Mouse (Mus musculus): ENCODE data around the gene Atp5s.
A peak's percentile ranks its signal among the peaks of the same experiment; 100 is the strongest.

The Atp5s gene

DNA sequence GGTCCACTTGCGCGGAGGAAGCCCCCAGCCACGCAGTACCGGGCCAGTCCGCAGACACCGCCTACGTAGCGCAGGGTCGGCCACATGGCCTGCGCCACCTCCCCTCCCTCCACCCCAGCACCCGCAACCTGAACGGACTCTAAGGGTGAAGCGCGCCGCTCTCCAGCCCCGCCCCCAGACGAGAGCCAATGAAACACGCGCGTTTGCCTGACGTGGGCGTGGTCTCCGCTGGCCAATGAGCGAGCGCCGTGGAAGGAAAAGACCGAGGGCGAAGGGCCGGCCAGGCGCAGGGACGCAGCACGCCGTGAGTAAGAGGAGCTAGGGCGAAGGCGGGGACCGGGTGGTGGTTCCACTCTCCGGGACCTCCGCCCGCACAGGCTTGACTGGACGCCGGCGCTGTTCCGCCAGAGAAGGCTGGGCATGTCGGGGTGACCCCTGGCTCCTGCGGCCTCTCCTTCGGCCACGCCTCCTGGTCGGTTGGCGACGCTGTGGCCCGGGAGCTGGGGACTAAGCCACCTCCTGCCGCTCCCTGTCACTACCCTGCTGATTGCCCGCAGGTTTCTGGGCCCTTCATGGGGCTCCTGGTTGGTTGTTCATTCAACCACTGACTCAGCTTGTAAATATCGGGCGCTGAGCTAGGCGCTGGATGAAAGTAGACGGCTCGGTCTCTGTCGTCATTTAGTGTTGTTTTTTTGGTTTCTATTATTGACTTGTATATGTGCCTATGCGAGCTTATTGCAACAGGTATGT, at the start of gene Atp5s, which contains the start of gene L2hgdh:
TSS of gene Atp5s (plus strand) at position 240 of the 750 bp plus-strand sequence.
TSS of gene L2hgdh (minus strand) at position 163 of the 750 bp plus-strand sequence.
- DNase-seq, result peak; percentile 96

GRCm38 (mm10) chr12:69676157-69676556, 48.6 kb upstream of the Atp5s start:
- no peak for DNase-seq

DNA sequence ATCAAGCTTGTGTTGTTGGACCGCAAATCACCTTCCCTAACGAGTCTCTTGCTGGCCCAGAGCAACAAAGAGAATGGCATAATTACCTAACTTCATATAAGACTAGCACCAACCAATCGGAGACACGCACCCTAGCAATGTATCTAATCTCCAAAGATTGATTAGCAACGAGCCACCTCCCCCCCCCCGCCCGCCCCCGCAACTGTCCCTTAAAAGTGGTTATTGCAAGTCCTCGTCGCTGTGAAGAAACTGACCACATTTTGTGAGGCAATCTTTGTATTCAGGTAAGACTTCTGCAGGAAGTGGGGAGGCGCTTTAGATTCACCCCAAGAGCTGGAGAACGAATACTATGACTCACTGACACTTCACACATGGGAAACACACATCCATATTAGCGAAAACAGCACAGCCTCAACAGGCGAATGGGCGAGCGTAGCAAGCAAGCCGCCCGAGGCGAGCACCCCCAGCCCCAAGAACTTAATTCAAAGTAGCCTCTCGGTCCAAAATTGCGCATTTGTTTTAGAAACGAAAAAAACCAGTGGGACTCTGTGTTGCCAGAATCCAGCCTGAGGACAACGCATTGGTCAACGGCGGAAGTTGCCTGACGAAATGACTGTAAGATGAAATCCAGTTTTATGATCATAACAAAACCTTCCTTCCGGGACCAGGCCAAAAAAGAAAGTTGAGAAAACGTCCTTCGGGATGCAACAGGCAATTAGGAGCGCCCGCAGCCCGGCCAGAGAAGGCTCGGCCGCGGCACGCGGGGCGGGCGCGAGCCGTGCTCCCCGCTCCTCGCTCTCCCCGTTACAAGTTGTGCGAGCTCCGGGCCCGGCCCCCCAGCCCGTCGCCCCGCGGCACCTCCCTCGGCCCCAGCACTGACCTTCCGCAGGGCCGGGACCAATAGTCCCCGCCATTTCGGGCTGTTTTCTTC, 43.9 kb upstream of the Atp5s start:
- DNase-seq, result peak; percentile 48

DNA sequence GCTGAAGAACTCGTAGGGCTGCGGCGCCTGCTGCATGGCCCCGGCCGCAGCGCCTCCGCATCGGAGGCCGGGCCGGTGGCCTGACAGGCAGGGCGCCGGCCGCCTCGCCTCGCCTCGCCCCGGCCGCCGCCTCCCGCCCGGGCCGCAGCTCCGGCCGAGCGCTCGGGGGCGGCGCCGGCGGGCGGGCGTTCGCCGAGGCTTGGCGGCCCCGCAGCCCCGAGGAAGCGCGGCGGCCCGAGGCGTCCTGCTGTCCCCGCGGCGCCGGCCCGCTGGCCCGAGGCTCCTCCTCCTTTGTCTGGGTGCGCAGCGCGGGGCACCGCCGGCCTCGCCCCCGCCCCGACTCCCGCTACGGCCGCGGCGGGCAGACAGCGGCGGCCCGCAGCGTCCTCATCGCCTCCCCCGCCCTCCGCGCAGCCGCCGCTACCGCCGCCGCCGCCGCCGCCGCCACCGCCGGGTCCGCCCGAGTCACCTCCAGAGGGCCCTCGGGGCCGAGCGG, 43.1 kb upstream of the Atp5s start, which contains the start of gene Sos2:
TSS of gene Sos2 (minus strand) at position 287 of the 496 bp plus-strand sequence.
- DNase-seq, result peak; percentile 63

DNA sequence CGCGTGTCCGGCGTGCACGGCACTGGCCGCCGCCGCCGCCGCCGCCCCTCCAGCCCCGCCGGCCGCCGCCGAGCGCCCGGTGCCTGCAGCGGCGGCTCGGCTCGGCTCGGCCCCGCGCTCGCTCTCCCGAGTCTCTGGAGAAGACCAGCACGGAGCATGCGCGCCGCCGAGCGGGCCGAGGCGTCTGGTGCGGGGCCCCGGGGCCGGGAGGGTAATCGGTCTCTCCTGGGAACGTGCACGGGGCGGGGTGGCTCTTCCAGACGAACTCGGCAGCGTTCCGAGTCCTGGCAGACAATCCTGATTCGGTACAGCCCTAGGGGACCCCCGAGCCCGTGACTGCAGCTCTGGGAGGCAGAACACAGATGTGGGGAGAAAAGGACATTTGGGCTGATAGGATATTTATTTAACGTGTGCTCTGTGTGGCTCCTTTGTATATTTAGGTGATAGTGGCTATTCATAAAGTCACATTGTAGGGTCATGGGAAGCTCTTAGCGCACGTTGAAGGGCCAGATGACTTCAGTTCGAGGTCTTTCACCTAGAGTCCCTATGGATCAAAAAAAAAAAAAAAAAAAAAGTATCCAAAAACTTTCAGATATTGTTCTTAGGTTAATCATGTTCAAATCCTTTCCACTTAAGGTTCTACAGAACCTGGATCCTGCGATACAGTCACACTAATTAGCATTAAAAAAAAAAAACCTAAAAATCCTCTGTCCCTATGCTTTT, 42.5 kb upstream of the Atp5s start:
- peak; percentile 86 for DNase-seq

DNA sequence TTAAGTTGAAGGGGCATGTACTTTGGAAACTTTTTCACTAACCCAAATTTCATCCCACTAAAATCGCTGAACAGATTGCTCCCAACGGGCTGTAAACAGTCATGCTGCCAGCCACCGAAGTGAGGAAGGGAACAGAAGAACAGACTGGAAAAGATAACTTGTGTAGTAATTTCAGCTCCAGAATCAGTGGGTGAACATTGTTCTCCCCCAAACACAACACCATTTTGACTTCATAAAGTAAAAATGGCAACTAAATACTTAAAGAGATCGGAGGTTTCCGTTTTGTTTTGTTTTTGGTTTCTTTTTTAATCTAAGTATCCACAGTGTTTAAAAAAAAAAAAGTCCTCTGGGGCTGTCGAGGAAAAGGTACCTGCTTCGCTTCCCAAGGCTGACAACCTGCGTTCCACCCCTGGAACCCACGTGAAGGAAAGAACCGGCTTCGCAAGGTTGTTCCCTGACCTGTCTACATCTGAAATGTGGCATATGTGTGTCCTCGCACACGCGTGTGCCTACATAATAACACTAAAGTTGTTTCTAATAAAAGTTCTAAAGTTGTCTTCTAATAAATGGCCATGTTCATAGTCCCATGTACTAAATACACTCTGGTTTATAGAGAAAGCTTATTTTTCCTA, 41.8 kb upstream of the Atp5s start:
- peak; percentile 5 for DNase-seq

DNA sequence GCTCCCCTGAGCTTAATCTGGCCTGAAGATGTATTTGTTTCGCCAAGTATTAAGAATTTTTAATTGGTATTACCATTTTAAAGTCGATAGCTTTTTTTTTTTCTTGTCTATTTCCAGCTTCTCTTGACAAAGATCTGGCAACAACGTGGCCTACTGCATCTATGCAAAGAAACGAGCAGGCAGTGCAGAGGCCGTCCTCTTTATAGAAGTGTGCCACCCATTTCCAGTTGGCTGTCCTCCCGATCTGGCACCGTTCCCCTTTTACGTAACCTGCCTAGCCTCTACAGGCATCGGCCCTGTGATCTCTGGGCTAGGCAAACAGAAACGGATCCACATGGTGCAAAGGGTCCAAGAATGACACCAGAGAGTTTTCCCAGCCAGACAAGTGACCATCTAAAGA, 41.2 kb upstream of the Atp5s start:
- peak; percentile 92 for DNase-seq

DNA sequence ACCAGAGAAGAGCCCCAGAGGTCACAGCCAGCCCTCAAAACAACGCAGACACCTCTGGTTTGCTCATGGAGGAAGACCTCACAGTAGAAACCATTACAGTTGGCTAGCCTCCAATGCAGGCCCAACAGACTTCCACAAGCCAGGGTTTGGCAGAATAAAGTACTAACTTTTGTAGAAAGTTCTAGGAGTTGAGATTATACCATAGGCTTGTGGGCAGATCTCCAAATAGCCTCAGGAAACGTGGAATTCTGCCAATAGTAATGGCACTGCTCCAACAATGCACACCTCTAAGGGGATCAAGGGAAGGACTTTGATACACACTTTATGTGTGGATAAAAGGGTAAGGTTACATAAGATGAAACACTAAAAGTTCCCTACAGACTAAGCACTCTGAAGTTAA, 36.4 kb upstream of the Atp5s start:
- DNase-seq, result peak; percentile 38

- DNase-seq, result no peak
These were observed 35.7 kb upstream of the Atp5s start for GRCm38 (mm10) chr12:69689094-69689493.

DNA sequence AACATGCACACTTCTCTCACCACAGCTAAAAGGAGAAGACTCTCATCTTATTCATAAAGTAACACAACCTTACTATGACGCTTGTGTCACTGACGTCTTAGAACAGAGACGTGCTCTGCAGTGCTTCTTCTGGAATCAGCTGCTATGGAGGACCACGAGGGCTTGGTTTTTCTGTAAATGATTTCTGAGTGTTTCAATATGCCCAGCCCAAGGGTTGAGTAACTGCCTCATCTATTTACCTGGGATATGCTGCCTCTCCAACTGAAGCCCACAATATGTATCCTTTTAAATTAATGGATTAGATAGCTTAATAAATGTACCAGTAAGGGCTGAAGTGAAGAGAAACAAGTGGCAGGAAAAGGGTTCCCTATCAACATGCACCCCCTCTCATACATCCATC, 34.0 kb upstream of the Atp5s start:
- no peak for DNase-seq

GRCm38 (mm10) chr12:69693471-69693870, 31.3 kb upstream of the Atp5s start:
- no peak for DNase-seq

DNA sequence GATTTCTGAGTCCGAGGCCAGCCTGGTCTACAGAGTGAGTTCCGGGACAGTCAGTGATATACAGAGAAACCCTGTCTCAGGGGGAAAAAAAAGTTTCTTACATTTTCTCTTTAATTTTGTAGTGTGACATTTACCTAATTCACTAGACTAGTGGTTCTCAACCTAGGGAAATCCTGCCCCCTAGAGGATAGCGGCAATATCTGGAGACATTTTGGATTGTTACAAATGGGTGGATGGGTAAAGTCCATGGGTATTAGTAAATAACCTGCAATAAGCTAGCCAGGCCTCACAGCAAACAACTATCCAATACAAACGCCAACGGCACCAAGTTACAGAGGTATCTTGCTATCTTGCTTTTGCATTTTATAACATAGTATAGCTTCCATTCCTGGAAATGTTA, 28.0 kb upstream of the Atp5s start:
- DNase-seq, result peak; percentile 78

DNA sequence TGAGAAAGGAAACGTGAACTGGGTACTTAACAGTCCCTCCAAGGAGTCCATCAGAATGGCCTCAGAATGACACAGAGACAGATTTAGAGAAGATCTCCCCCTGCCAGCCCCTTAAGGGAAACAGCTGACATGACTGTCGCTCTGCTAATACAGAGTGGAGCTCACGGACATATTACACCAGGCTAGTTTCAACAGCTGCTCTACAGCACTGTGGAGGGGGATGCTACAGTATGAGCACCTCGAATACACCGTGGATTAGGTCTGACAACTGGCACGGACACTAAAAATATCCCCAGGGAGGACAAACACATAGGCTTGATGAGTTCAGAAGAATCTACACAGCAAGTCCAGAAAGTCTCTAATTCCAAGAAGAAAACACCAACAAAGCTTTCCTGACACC, 26.4 kb upstream of the Atp5s start:
- DNase-seq, result no peak

GRCm38 (mm10) chr12:69704799-69705458, 19.8 kb upstream of the Atp5s start:
- DNase-seq, result no peak

DNA sequence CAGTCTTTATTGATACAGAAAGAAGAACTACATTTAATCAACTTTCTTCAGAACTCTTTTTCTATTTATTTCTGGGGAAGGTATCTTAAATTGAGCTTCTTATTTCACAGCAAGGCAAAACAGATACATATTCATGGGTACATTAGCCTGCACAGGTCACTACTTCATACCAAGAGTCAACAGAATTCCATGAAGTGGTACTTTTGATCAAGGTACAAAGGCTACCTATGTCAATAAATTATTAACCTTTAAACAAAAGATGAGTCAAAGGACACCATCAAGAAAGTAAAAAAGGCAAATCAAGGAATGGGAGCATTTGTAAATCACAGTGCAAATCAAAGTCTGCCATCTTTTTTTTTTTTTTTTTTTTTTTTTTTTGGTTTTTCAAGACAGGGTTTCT, 11.1 kb upstream of the Atp5s start:
- no peak for DNase-seq

GRCm38 (mm10) chr12:69722857-69723256, 1.9 kb upstream of the Atp5s start:
- no peak for DNase-seq

GRCm38 (mm10) chr12:69723376-69723775, 1.4 kb upstream of the Atp5s start:
- DNase-seq, result no peak

GRCm38 (mm10) chr12:69724018-69724710, 586 bp upstream of the Atp5s start:
- no peak for DNase-seq

DNA sequence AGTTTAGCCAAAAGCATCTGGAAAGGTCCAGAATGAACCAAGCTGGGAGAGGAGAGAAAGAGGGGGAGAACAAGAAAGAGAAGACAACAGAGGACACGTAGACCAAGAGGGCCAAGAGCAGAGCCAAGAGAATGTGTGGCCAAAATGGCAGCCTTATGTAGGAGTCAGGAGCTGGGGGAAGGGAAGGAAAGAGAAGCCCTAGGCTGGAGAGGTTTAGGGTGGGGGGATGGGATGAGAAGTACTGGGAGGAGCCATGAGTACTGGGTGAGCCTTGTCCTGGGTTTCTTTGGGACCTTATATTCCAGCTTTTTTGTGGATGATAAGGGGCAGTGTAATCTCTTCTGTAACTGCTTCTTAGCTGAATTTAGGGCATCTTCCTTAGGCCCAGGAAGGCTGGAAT, 4.5 kb downstream of the Atp5s start:
- DNase-seq, result no peak

DNA sequence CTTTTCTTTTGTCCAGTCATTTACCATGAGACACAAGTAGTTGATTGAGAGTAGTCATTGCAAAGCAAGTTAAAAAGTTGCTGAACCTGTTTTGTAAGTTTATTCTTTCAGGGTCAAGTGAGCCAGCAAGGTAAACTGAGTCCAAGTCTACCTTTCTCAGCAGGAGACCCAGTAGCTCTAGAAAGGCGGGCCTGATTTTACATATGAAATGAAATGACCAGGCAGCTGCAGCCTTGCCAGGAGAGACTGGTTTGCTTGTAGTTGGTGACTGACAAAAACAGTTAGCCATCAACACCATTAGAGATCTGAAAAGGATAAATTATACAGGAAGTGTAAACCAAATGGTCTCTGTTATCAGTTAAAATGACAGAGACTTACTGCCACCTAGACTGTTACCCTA, 5.6 kb downstream of the Atp5s start:
- DNase-seq, result no peak

GRCm38 (mm10) chr12:69732221-69732620, 7.5 kb downstream of the Atp5s start:
- DNase-seq, result no peak
